In genomic region chr6:48536091-48536490, GRCm38 (mm10) we compare ENCODE assay signal across 37 mouse cellular contexts. TPM values are rescaled to one million over a fixed set of nuclear protein-coding genes. Genes with fewer than 3 reads are reported as not detected.
A peak's percentile ranks its signal among the peaks of the same experiment; 100 is the strongest.
DNase-seq lines count a peak whose midpoint lies in the region; ATAC-seq and TF ChIP-seq lines count a peak whose summit lies in the region.
"Had no signal": no experiment of that assay in that cellular context is flagged by ENCODE, and none has a peak within 500 bp of the region (broad histone marks: within the 10 kb centered on the region; RNA-seq: fewer than 3 reads in every experiment).

No protein-coding gene starts in this region.

- no peak for DNase-seq in forebrain, embryonic 11.5 days (ENCODE audit: low spot score)
- peak; percentile 56 for DNase-seq in midbrain, embryonic 11.5 days (ENCODE audit: low spot score, missing footprints)
- peak; percentile 33 for DNase-seq in CH12.LX (ENCODE audit: extremely low read depth)
- DNase-seq in gastrocnemius, adult 8-10 months (ENCODE audit: low spot score in 2 of 2): no peak
- DNase-seq: adrenal gland, postnatal 10 days; embryo, embryonic 11 days; forebrain, postnatal 0 days; gastrocnemius, postnatal 10 days; heart, postnatal 36 days; kidney, adult 2 months; kidney, postnatal 4 days; layer of hippocampus, postnatal 36 days; left cerebral cortex, postnatal 4 days; liver; lung, embryonic 14.5 days; right cerebral cortex, adult 18-20 months; spleen, adult 18-20 months; thymus, postnatal 14 days had no signal

- dilution Hi-C loops in CH12.LX (cut with MboI; ENCODE audit: extremely low pct_ligation_motif_present, extremely low pct_unique_long_range_greater_than_20kb, low sequenced_read_pairs): no loop called here

- no peak for ATAC-seq in forebrain, embryonic 13.5 days
- no peak for ATAC-seq in forebrain, embryonic 11.5 days (replicated peaks; ENCODE audit: low FRiP score)
- no peak for ATAC-seq in midbrain, embryonic 11.5 days (ENCODE audit: low FRiP score)
- no peak for ATAC-seq in midbrain, embryonic 15.5 days (replicated peaks)
- ATAC-seq in liver, embryonic 12.5 days: no peak
- ATAC-seq: forebrain, postnatal 0 days; hindbrain, embryonic 16.5 days; Patski had no signal

- no peaks in the 10 kb centered on the region for H3K9me3 ChIP-seq in forebrain, embryonic 13.5 days (replicated peaks)
- no peaks in the 10 kb centered on the region for H3K9me3 ChIP-seq in forebrain, embryonic 11.5 days (ENCODE audit: control insufficient read depth, low read length)
- no peaks in the 10 kb centered on the region for H3K9me3 ChIP-seq in midbrain, embryonic 11.5 days (ENCODE audit: control insufficient read depth, low read length)
- no peaks in the 10 kb centered on the region for H3K9me3 ChIP-seq in midbrain, embryonic 15.5 days
- no peaks in the 10 kb centered on the region for H3K9me3 ChIP-seq in CH12.LX (replicated peaks; ENCODE audit: low read length)
- H3K9me3 ChIP-seq in liver, embryonic 12.5 days (replicated peaks): no peaks in the 10 kb centered on the region
- H3K9me3 ChIP-seq: embryonic facial prominence, embryonic 13.5 days; forebrain, embryonic 10.5 days; liver, embryonic 15.5 days; midbrain, embryonic 12.5 days had no signal

- H3K36me3 ChIP-seq in forebrain, embryonic 13.5 days (ENCODE audit: poor library complexity, severe bottlenecking): peaks cover 26% of the 10 kb centered on the region
- H3K36me3 ChIP-seq in forebrain, embryonic 11.5 days (ENCODE audit: control insufficient read depth, insufficient read depth, low read length): no peaks in the 10 kb centered on the region
- no peaks in the 10 kb centered on the region for H3K36me3 ChIP-seq in midbrain, embryonic 11.5 days (ENCODE audit: control insufficient read depth, insufficient read depth, low read length)
- H3K36me3 ChIP-seq in midbrain, embryonic 15.5 days (replicated peaks): peaks cover 8% of the 10 kb centered on the region
- H3K36me3 ChIP-seq in CH12.LX (replicated peaks in 1 of 2; ENCODE audit: control insufficient read depth in 1 of 2, insufficient read depth in 1 of 2, low read length in 1 of 2): peaks cover 3 to 33% of the 10 kb centered on the region in 2 experiments
- H3K36me3 ChIP-seq in liver, embryonic 12.5 days: no peaks in the 10 kb centered on the region; the same call in 1 of the 2 replicates
- H3K36me3 ChIP-seq: liver, embryonic 15.5 days had no signal

- H3K27me3 ChIP-seq in forebrain, embryonic 13.5 days: no peaks in the 10 kb centered on the region
- H3K27me3 ChIP-seq in forebrain, embryonic 11.5 days (ENCODE audit: control insufficient read depth, insufficient read depth, low read length): no peaks in the 10 kb centered on the region
- no peaks in the 10 kb centered on the region for H3K27me3 ChIP-seq in midbrain, embryonic 11.5 days (ENCODE audit: control insufficient read depth, insufficient read depth, low read length)
- H3K27me3 ChIP-seq in midbrain, embryonic 15.5 days (replicated peaks): no peaks in the 10 kb centered on the region
- no peaks in the 10 kb centered on the region for H3K27me3 ChIP-seq in CH12.LX (replicated peaks)
- peaks cover 14% of the 10 kb centered on the region; the same call in 1 of the 2 replicates for H3K27me3 ChIP-seq in liver, embryonic 12.5 days (replicated peaks)
- H3K27me3 ChIP-seq: embryonic facial prominence, embryonic 13.5 days; Patski had no signal

- H3K27ac ChIP-seq in forebrain, embryonic 13.5 days: no peak overlapping the region
- no peak overlapping the region for H3K27ac ChIP-seq in forebrain, embryonic 11.5 days (ENCODE audit: low read depth, low read length)
- H3K27ac ChIP-seq in midbrain, embryonic 11.5 days (ENCODE audit: low read depth, low read length): no peak overlapping the region
- no peak overlapping the region for H3K27ac ChIP-seq in midbrain, embryonic 15.5 days
- H3K27ac ChIP-seq in CH12.LX (ENCODE audit: insufficient read depth, low read depth): no peak overlapping the region
- H3K27ac ChIP-seq in liver, embryonic 12.5 days: no peak overlapping the region
- H3K27ac ChIP-seq: embryonic facial prominence, embryonic 13.5 days; forebrain, embryonic 10.5 days; liver, embryonic 15.5 days; midbrain, embryonic 12.5 days had no signal

- H3K4me2 ChIP-seq in forebrain, embryonic 13.5 days: 0 out of 2 replicates have a peak overlapping the region, but pooled peaks have one; percentile 96
- H3K4me2 ChIP-seq in forebrain, embryonic 11.5 days (ENCODE audit: low read depth, low read length, severe bottlenecking): no peak overlapping the region
- H3K4me2 ChIP-seq in midbrain, embryonic 11.5 days: no peak overlapping the region
- H3K4me2 ChIP-seq in midbrain, embryonic 15.5 days: no peak overlapping the region
- no peak overlapping the region for H3K4me2 ChIP-seq in CH12.LX (ENCODE audit: insufficient read depth, low read depth, poor library complexity, severe bottlenecking)
- H3K4me2 ChIP-seq in liver, embryonic 12.5 days: no peak overlapping the region
- H3K4me2 ChIP-seq: heart, embryonic 11.5 days; liver, embryonic 15.5 days had no signal

- 64% methylated on average over 4 of the region's 4 CpGs for WGBS in forebrain, embryonic 13.5 days
- 75% methylated on average over 4 of the region's 4 CpGs for WGBS in forebrain, embryonic 11.5 days
- WGBS in midbrain, embryonic 11.5 days: 67% methylated on average over 4 of the region's 4 CpGs
- WGBS in midbrain, embryonic 15.5 days: 63% methylated on average over 4 of the region's 4 CpGs
- WGBS in liver, embryonic 12.5 days (ENCODE audit: insufficient replicate concordance): 39% methylated on average over 4 of the region's 4 CpGs

- no peak overlapping the region; the same call in 1 of the 2 replicates for H3K9ac ChIP-seq in forebrain, embryonic 13.5 days
- H3K9ac ChIP-seq in forebrain, embryonic 11.5 days (ENCODE audit: low read length): no peak overlapping the region
- H3K9ac ChIP-seq in midbrain, embryonic 11.5 days (ENCODE audit: low read length): no peak overlapping the region
- H3K9ac ChIP-seq in midbrain, embryonic 15.5 days: no peak overlapping the region
- no peak overlapping the region for H3K9ac ChIP-seq in CH12.LX (ENCODE audit: insufficient read depth, low read depth)
- H3K9ac ChIP-seq in liver, embryonic 12.5 days: no peak overlapping the region
- H3K9ac ChIP-seq: liver, embryonic 15.5 days; lung, embryonic 14.5 days had no signal

- no peaks in the 10 kb centered on the region for H3K79me2 ChIP-seq in CH12.LX (replicated peaks; ENCODE audit: control insufficient read depth, extremely low read depth, insufficient read depth, poor library complexity, severe bottlenecking)

- in situ Hi-C loops in CH12.LX (cut with MboI; ENCODE audit: low pct_ligation_motif_present, low pct_unique_long_range_greater_than_20kb, low sequenced_read_pairs): loop anchor here (5.0 to 25.0 kb wide), 2 partner anchors 81 to 349 kb away; no protein-coding TSS in a partner anchor

- H3K4me1 ChIP-seq in forebrain, embryonic 13.5 days: peaks cover 27% of the 10 kb centered on the region
- H3K4me1 ChIP-seq in forebrain, embryonic 11.5 days (replicated peaks; ENCODE audit: control insufficient read depth, insufficient read depth, low read length): peaks cover 6% of the 10 kb centered on the region; the same call in 1 of the 2 replicates
- peaks cover 16% of the 10 kb centered on the region for H3K4me1 ChIP-seq in midbrain, embryonic 11.5 days (ENCODE audit: control insufficient read depth, insufficient read depth, low read length)
- peaks cover 29% of the 10 kb centered on the region for H3K4me1 ChIP-seq in midbrain, embryonic 15.5 days
- peaks cover 0 to 18% of the 10 kb centered on the region in 2 experiments; a peak in 2 of 4 replicates for H3K4me1 ChIP-seq in CH12.LX (ENCODE audit: control insufficient read depth in 1 of 2, insufficient read depth in 2 of 2)
- H3K4me1 ChIP-seq in liver, embryonic 12.5 days: 0 out of 2 replicates have a peak, but pooled peaks cover 10% of the 10 kb centered on the region

- TF ChIP-seq CTCF in CH12.LX (conservative IDR thresholded peaks at IDR 0.05 in 1 of 2, IDR thresholded peaks at IDR 0.05 in 1 of 2; ENCODE audit: low read depth in 2 of 2, low read length in 2 of 2): no peak

- TF ChIP-seq EP300 in CH12.LX (IDR thresholded peaks at IDR 0.05; ENCODE audit: low read length): no peak

- no peak for TF ChIP-seq POLR2A in CH12.LX (IDR thresholded peaks at IDR 0.05; ENCODE audit: low read depth, low read length)

- no peak overlapping the region for H3K4me3 ChIP-seq in forebrain, embryonic 13.5 days
- no peak overlapping the region for H3K4me3 ChIP-seq in forebrain, embryonic 11.5 days (ENCODE audit: low read depth, low read length)
- H3K4me3 ChIP-seq in midbrain, embryonic 11.5 days (ENCODE audit: low read depth, low read length): no peak overlapping the region
- H3K4me3 ChIP-seq in midbrain, embryonic 15.5 days: no peak overlapping the region
- no peak overlapping the region for H3K4me3 ChIP-seq in CH12.LX (replicated peaks in 1 of 3; ENCODE audit: low read depth in 2 of 3, low read length in 2 of 3, poor library complexity in 1 of 3)
- no peak overlapping the region for H3K4me3 ChIP-seq in liver, embryonic 12.5 days
- H3K4me3 ChIP-seq: embryonic facial prominence, embryonic 13.5 days; liver, embryonic 15.5 days had no signal

- TF ChIP-seq RAD21 in CH12.LX (IDR thresholded peaks at IDR 0.05; ENCODE audit: low read depth, low read length): no peak

RNA-seq across cellular contexts. Expression of gene Atp6v0e2, which starts 1.3 kb away (rescaled TPM):
- polyA plus RNA-seq in forebrain, embryonic 13.5 days (2015; fragmentation: Nextera tagmentation; extraction: Ambion mirVana): 122 and 137 TPM in 2 replicates
- 52.5 and 56.6 TPM in 2 replicates for polyA plus RNA-seq in forebrain, embryonic 11.5 days (2014; fragmentation: Nextera tagmentation; extraction: Ambion mirVana)
- 64.4 and 71.4 TPM in 2 replicates for polyA plus RNA-seq in midbrain, embryonic 11.5 days (2014; fragmentation: Nextera tagmentation; extraction: Ambion mirVana)
- polyA plus RNA-seq in midbrain, embryonic 15.5 days (2015; fragmentation: Nextera tagmentation; extraction: Ambion mirVana): 292 and 304 TPM in 2 replicates
- total RNA-seq in CH12.LX (2012; rRNA removed) (not detected in 2 replicates), CH12.LX (2014; rRNA removed) (not detected in 2 replicates)
- polyA plus RNA-seq in CH12.LX (2012; ENCODE audit: insufficient read length, low read depth): not detected in 2 replicates
- polyA plus RNA-seq in liver, embryonic 12.5 days (2016; fragmentation: Nextera tagmentation; extraction: Ambion mirVana): 1.8 and 2.3 TPM in 2 replicates
- total RNA-seq in gastrocnemius, adult 8-10 months (2022): 10 to 100 TPM; 41.6 to 49.2 (median 43.6) TPM
- total RNA-seq: MEL; neutrophil, adult 5-6 weeks had no signal

RNA-seq across cellular contexts. Expression of gene Lrrc61, which starts 18.5 kb away (rescaled TPM):
- 12.5 and 13.4 TPM in 2 replicates for polyA plus RNA-seq in forebrain, embryonic 13.5 days (2015; fragmentation: Nextera tagmentation; extraction: Ambion mirVana)
- polyA plus RNA-seq in forebrain, embryonic 11.5 days (2014; fragmentation: Nextera tagmentation; extraction: Ambion mirVana): 12.6 and 13.7 TPM in 2 replicates
- 15.5 and 15.9 TPM in 2 replicates for polyA plus RNA-seq in midbrain, embryonic 11.5 days (2014; fragmentation: Nextera tagmentation; extraction: Ambion mirVana)
- 27.9 and 28.5 TPM in 2 replicates for polyA plus RNA-seq in midbrain, embryonic 15.5 days (2015; fragmentation: Nextera tagmentation; extraction: Ambion mirVana)
- total RNA-seq in CH12.LX (2012; rRNA removed): 8.1 and 13.7 TPM in 2 replicates
- 3.8 and 5.6 TPM in 2 replicates for total RNA-seq in CH12.LX (2014; rRNA removed)
- 9.4 and 14.2 TPM in 2 replicates for polyA plus RNA-seq in CH12.LX (2012; ENCODE audit: insufficient read length, low read depth)
- polyA plus RNA-seq in liver, embryonic 12.5 days (2016; fragmentation: Nextera tagmentation; extraction: Ambion mirVana): 1.6 and 3.1 TPM in 2 replicates
- total RNA-seq in gastrocnemius, adult 8-10 months (2022): 10 to 100 TPM; 20.8 to 25.0 (median 22.9) TPM
- total RNA-seq: MEL had no signal

RNA-seq across cellular contexts. Expression of gene Rarres2, which starts 36.5 kb away (rescaled TPM):
- polyA plus RNA-seq in forebrain, embryonic 13.5 days (2015; fragmentation: Nextera tagmentation; extraction: Ambion mirVana): 1.8 and 2.5 TPM in 2 replicates
- 0.60 and 0.84 TPM in 2 replicates for polyA plus RNA-seq in forebrain, embryonic 11.5 days (2014; fragmentation: Nextera tagmentation; extraction: Ambion mirVana)
- polyA plus RNA-seq in midbrain, embryonic 11.5 days (2014; fragmentation: Nextera tagmentation; extraction: Ambion mirVana): 1.4 and 1.6 TPM in 2 replicates
- polyA plus RNA-seq in midbrain, embryonic 15.5 days (2015; fragmentation: Nextera tagmentation; extraction: Ambion mirVana): 4.5 and 5.6 TPM in 2 replicates
- total RNA-seq in CH12.LX (2012; rRNA removed) (0.46 and 0.72 TPM in 2 replicates), CH12.LX (2014; rRNA removed) (not detected in 2 replicates)
- polyA plus RNA-seq in CH12.LX (2012; ENCODE audit: insufficient read length, low read depth): not detected in 2 replicates
- 6.1 and 6.8 TPM in 2 replicates for polyA plus RNA-seq in liver, embryonic 12.5 days (2016; fragmentation: Nextera tagmentation; extraction: Ambion mirVana)
- 10 to 100 TPM in 2 of 4 experiments, 1 to 10 TPM in 2; 7.5 to 24.6 (median 14.4) TPM for total RNA-seq in gastrocnemius, adult 8-10 months (2022)
- total RNA-seq: MEL; neutrophil, adult 5-6 weeks had no signal

RNA-seq across cellular contexts. Expression of gene Gm45021, which starts 53.3 kb away (rescaled TPM):
- not detected in 2 replicates for polyA plus RNA-seq in forebrain, embryonic 13.5 days (2015; fragmentation: Nextera tagmentation; extraction: Ambion mirVana)
- not detected in 2 replicates for polyA plus RNA-seq in forebrain, embryonic 11.5 days (2014; fragmentation: Nextera tagmentation; extraction: Ambion mirVana)
- not detected in 2 replicates for polyA plus RNA-seq in midbrain, embryonic 11.5 days (2014; fragmentation: Nextera tagmentation; extraction: Ambion mirVana)
- polyA plus RNA-seq in midbrain, embryonic 15.5 days (2015; fragmentation: Nextera tagmentation; extraction: Ambion mirVana): not detected in 2 replicates
- total RNA-seq in CH12.LX (2012; rRNA removed) (not detected in 2 replicates), CH12.LX (2014; rRNA removed) (not detected in 2 replicates)
- not detected in 2 replicates for polyA plus RNA-seq in CH12.LX (2012; ENCODE audit: insufficient read length, low read depth)
- 0.44 TPM in 1 of 2 replicates, not detected in the other for polyA plus RNA-seq in liver, embryonic 12.5 days (2016; fragmentation: Nextera tagmentation; extraction: Ambion mirVana)
- total RNA-seq in gastrocnemius, adult 8-10 months (2022): not detected
- total RNA-seq: adrenal gland, postnatal 10 days; forebrain, postnatal 0 days; gastrocnemius, postnatal 10 days; heart, postnatal 36 days; layer of hippocampus, postnatal 36 days; left cerebral cortex, postnatal 4 days; megakaryocyte, adult 5-6 weeks; MEL; neutrophil, adult 5-6 weeks had no signal
- polyA plus RNA-seq: embryonic facial prominence, embryonic 13.5 days; forebrain, embryonic 10.5 days; forebrain, postnatal 0 days; gonadal fat pad, adult 2 months; heart, embryonic 16.5 days; hindbrain, embryonic 16.5 days; intestine, embryonic 14.5 days; kidney, adult 2 months; kidney, embryonic 16.5 days; liver, embryonic 15.5 days; lung, embryonic 14.5 days; midbrain, embryonic 12.5 days; neural tube, embryonic 11.5 days; Patski; stomach, embryonic 16.5 days had no signal

RNA-seq across cellular contexts. Expression of gene Repin1, which starts 57.6 kb away (rescaled TPM):
- 35.8 and 38.8 TPM in 2 replicates for polyA plus RNA-seq in forebrain, embryonic 13.5 days (2015; fragmentation: Nextera tagmentation; extraction: Ambion mirVana)
- 50.2 and 50.6 TPM in 2 replicates for polyA plus RNA-seq in forebrain, embryonic 11.5 days (2014; fragmentation: Nextera tagmentation; extraction: Ambion mirVana)
- 39.9 and 44.1 TPM in 2 replicates for polyA plus RNA-seq in midbrain, embryonic 11.5 days (2014; fragmentation: Nextera tagmentation; extraction: Ambion mirVana)
- polyA plus RNA-seq in midbrain, embryonic 15.5 days (2015; fragmentation: Nextera tagmentation; extraction: Ambion mirVana): 48.9 and 50.4 TPM in 2 replicates
- total RNA-seq in CH12.LX (2012; rRNA removed) (23.6 and 28.0 TPM in 2 replicates), CH12.LX (2014; rRNA removed) (11.5 and 12.8 TPM in 2 replicates)
- 9.7 and 10.7 TPM in 2 replicates for polyA plus RNA-seq in CH12.LX (2012; ENCODE audit: insufficient read length, low read depth)
- 11.8 and 13.2 TPM in 2 replicates for polyA plus RNA-seq in liver, embryonic 12.5 days (2016; fragmentation: Nextera tagmentation; extraction: Ambion mirVana)
- 10 to 100 TPM; 28.9 to 35.0 (median 33.6) TPM for total RNA-seq in gastrocnemius, adult 8-10 months (2022)
- total RNA-seq: MEL had no signal

Comparison
In these comparisons a context has a peak if more than half of its experiments do, and no peak if none do; other contexts are left out.
1. DNase-seq: peak in midbrain, embryonic 11.5 days (single experiment) and CH12.LX (single experiment); none in forebrain, embryonic 11.5 days (single experiment) and gastrocnemius, adult 8-10 months (0 of 2).
2. RNA of gene Atp6v0e2, which starts 1.3 kb away (polyA plus RNA-seq): 292 to 304 TPM in midbrain, embryonic 15.5 days, 122 to 137 TPM in forebrain, embryonic 13.5 days, 64.4 to 71.4 TPM in midbrain, embryonic 11.5 days and 52.5 to 56.6 TPM in forebrain, embryonic 11.5 days; 1.8 to 2.3 TPM in liver, embryonic 12.5 days and not detected in CH12.LX; every median in the first group is over 10 times any median in the second.